Mouse (Mus musculus) ES-Bruce4 (cell line): ENCODE data around the gene Gm44502.

Experiments
- CTCF ChIP-seq: IDR thresholded peaks from one replicate; pipeline ENCODE4 v1.8.1; 2011; ENCODE audit warnings: low read depth, low read length
- EP300 ChIP-seq: IDR thresholded peaks from 2 replicates; pipeline ENCODE4 v1.6.1; 2011; ENCODE audit warnings: low read depth, low read length; ENCODE audit not compliant: insufficient read depth
- POLR2A ChIP-seq: IDR thresholded peaks from one replicate; pipeline ENCODE4 v1.8.1; 2011; ENCODE audit warnings: low read length; ENCODE audit not compliant: insufficient read depth

DNA sequence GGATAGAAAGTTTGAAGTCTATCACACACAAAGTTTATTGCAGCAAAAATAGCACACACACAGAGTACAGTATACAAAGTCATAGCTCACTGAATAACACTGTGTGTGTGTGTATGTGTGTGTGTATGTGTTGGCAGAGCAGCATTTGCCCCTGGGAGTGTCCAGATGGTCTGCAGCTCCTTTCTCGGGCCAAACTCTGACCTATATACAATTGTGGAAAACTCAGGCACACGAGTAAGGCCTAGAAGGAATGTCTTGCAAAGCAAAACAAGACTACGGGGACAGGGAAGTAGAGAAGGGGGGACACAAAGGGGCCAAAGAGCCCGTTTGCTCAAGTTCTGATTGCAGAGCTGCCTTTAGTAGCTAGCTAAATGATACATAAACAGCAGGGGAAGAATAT, 3.5 kb upstream of the Gm44502 start:
- no peak for TF ChIP-seq CTCF
- TF ChIP-seq EP300 = no peak
- no peak for TF ChIP-seq POLR2A
